Mouse (Mus musculus) liver, adult 2 months (tissue): ENCODE results near the gene Tmem239. TPM values are rescaled to one million over a fixed set of nuclear protein-coding genes. Genes with fewer than 3 reads are reported as not detected.
A peak's percentile ranks its signal among the peaks of the same experiment; 100 is the strongest.

Experiments used
- DNase-seq: peaks from one replicate; pipeline ENCODE4 v3.0.0-alpha.2; 2011; ENCODE audit warnings: low read depth, low spot score; ENCODE audit errors: extremely low read depth
- H3K27ac ChIP-seq: fragments of 200-500 bp; replicated peaks from 2 replicates; pipeline ENCODE4 v1.5.1; 2012; ENCODE audit warnings: low read depth, mild to moderate bottlenecking, control low read depth, inconsistent platforms, low read length; ENCODE audit not compliant: insufficient read depth
- H3K27me3 ChIP-seq: fragments of 200-500 bp; 2 replicates; pipeline ENCODE4 v1.6.1; 2012; ENCODE audit warnings: mild to moderate bottlenecking, moderate library complexity, low read length, inconsistent platforms; ENCODE audit not compliant: control insufficient read depth, insufficient read depth
- H3K36me3 ChIP-seq: fragments of 200-500 bp; 2 replicates; pipeline ENCODE4 v1.6.1; 2012; ENCODE audit warnings: low read length, inconsistent platforms; ENCODE audit not compliant: control insufficient read depth, insufficient read depth
- H3K4me1 ChIP-seq: fragments of 200-500 bp; 2 replicates; pipeline ENCODE4 v1.6.1; 2011; ENCODE audit warnings: low read length; ENCODE audit not compliant: control insufficient read depth, insufficient read depth
- H3K4me3 ChIP-seq: fragments of 200-500 bp; 2 replicates; pipeline ENCODE4 v1.5.1; 2011; ENCODE audit warnings: low read depth, mild to moderate bottlenecking, control low read depth, low read length, moderate library complexity; ENCODE audit not compliant: insufficient read depth
- H3K79me2 ChIP-seq: fragments of 200-500 bp; 2 replicates; pipeline ENCODE4 v1.6.1; 2012; ENCODE audit warnings: inconsistent platforms, mild to moderate bottlenecking, low read length, moderate library complexity; ENCODE audit not compliant: control insufficient read depth, insufficient read depth
- H3K9ac ChIP-seq: fragments of 200-500 bp; 2 replicates; pipeline ENCODE4 v1.6.1; 2012; ENCODE audit warnings: low read depth, mild to moderate bottlenecking, control low read depth, inconsistent platforms, low read length
- CTCF ChIP-seq: fragments of 200-500 bp; IDR thresholded peaks from 2 replicates; pipeline ENCODE4 v1.5.1; 2011; ENCODE audit warnings: low read depth, low read length, control low read depth
- POLR2A ChIP-seq: fragments of 200-500 bp; IDR thresholded peaks from 2 replicates; pipeline ENCODE4 v1.6.1; 2011; ENCODE audit warnings: low read length, control low read depth; ENCODE audit not compliant: insufficient read depth; ENCODE audit errors: extremely low read depth
- WGBS: fragments of 180-500 bp; shearing (Covaris S2); methylation state at CpG from one replicate; pipeline ENCODE4 v1.1.7; 2018; 5-methylcytosine and 5-hydroxymethylcytosine counted together
- polyA plus RNA-seq: library from polyadenylated mRNA; depleted of rRNA; stranded (reverse); fragments of >200 nt; gene quantifications from 2 replicates; pipeline ENCODE4 v1.2.3, GENCODE M21; 2012
- total RNA-seq: library from RNA; depleted of rRNA; stranded (reverse); fragments of >200 nt; gene quantifications from 2 replicates; pipeline ENCODE4 v1.2.3, GENCODE M21; 2014

Tmem239 gene
- total and polyA plus RNA-seq, 2 experiments, result not detected

- no peak for DNase-seq
- peaks cover 8% of the 10 kb centered on the region; the same call in 1 of the 2 replicates for H3K79me2 ChIP-seq
- no peak overlapping the region for H3K4me3 ChIP-seq
- 72% methylated on average over 3 of the region's 3 CpGs for WGBS
- H3K9ac ChIP-seq, result no peak overlapping the region
- no peaks in the 10 kb centered on the region for H3K4me1 ChIP-seq
- H3K36me3 ChIP-seq, result no peaks in the 10 kb centered on the region
- no peaks in the 10 kb centered on the region for H3K27me3 ChIP-seq
- no peak overlapping the region for H3K27ac ChIP-seq
- TF ChIP-seq CTCF (no peak), POLR2A (no peak)
Observed at GRCm38 (mm10) chr2:130430484-130430883, 24.2 kb downstream of the Tmem239 start.

- no peak for DNase-seq
- H3K4me1 ChIP-seq, result no peaks in the 10 kb centered on the region
- no peak overlapping the region for H3K27ac ChIP-seq
- 91% methylated on average over 3 of the region's 3 CpGs for WGBS
- peaks cover 5% of the 10 kb centered on the region; the same call in 1 of the 2 replicates for H3K79me2 ChIP-seq
- no peaks in the 10 kb centered on the region for H3K36me3 ChIP-seq
- H3K4me3 ChIP-seq, result no peak overlapping the region
- no peaks in the 10 kb centered on the region for H3K27me3 ChIP-seq
- no peak overlapping the region for H3K9ac ChIP-seq
- no peak for TF ChIP-seq POLR2A
Observed at GRCm38 (mm10) chr2:130432157-130432556, 25.9 kb downstream of the Tmem239 start.

GRCm38 (mm10) chr2:130433152-130433551, 26.9 kb downstream of the Tmem239 start:
- Histone ChIP-seq H3K27me3 (no peaks in the 10 kb centered on the region), H3K4me1 (no peaks in the 10 kb centered on the region), H3K9ac (no peak overlapping the region), H3K27ac (no peak overlapping the region), H3K79me2 (peaks cover 5% of the 10 kb centered on the region; the same call in 1 of the 2 replicates), H3K36me3 (no peaks in the 10 kb centered on the region), H3K4me3 (no peak overlapping the region)
- TF ChIP-seq CTCF (peak; percentile 50), POLR2A (no peak)
- DNase-seq, result peak; percentile 44
- 23% methylated on average over 4 of the region's 4 CpGs for WGBS

GRCm38 (mm10) chr2:130436769-130437168, 30.5 kb downstream of the Tmem239 start:
- peaks cover 5% of the 10 kb centered on the region; the same call in 1 of the 2 replicates for H3K79me2 ChIP-seq
- TF ChIP-seq POLR2A, result no peak
- no peak for TF ChIP-seq CTCF
- WGBS, result 96% methylated on average over 1 of the region's 1 CpGs
- no peaks in the 10 kb centered on the region for H3K27me3 ChIP-seq
- no peaks in the 10 kb centered on the region for H3K4me1 ChIP-seq
- H3K9ac ChIP-seq, result no peak overlapping the region
- H3K36me3 ChIP-seq, result peaks cover 8% of the 10 kb centered on the region; the same call in 1 of the 2 replicates
- no peak for DNase-seq
- H3K4me3 ChIP-seq, result no peak overlapping the region
- no peak overlapping the region for H3K27ac ChIP-seq

GRCm38 (mm10) chr2:130438861-130439260, 32.6 kb downstream of the Tmem239 start:
- no peak overlapping the region for H3K9ac ChIP-seq
- no peaks in the 10 kb centered on the region; the same call in 1 of the 2 replicates for H3K79me2 ChIP-seq
- TF ChIP-seq POLR2A, result no peak
- TF ChIP-seq CTCF, result no peak
- WGBS, result 91% methylated on average over 3 of the region's 3 CpGs
- no peak overlapping the region for H3K4me3 ChIP-seq
- DNase-seq, result no peak
- H3K27ac ChIP-seq, result no peak overlapping the region
- no peaks in the 10 kb centered on the region for H3K27me3 ChIP-seq
- peaks cover 18% of the 10 kb centered on the region; the same call in 1 of the 2 replicates for H3K36me3 ChIP-seq
- no peaks in the 10 kb centered on the region for H3K4me1 ChIP-seq

- Histone ChIP-seq H3K79me2 (no peaks in the 10 kb centered on the region), H3K4me3 (no peak overlapping the region), H3K36me3 (peaks cover 20% of the 10 kb centered on the region; the same call in 1 of the 2 replicates), H3K27me3 (no peaks in the 10 kb centered on the region), H3K27ac (no peak overlapping the region), H3K4me1 (no peaks in the 10 kb centered on the region), H3K9ac (no peak overlapping the region)
- no peak for DNase-seq
- over 99% methylated on average over 4 of the region's 4 CpGs for WGBS
- TF ChIP-seq CTCF, result no peak
- TF ChIP-seq POLR2A, result no peak
Observed at GRCm38 (mm10) chr2:130439840-130440480, 33.7 kb downstream of the Tmem239 start.
